Mouse (Mus musculus) adrenal gland, postnatal 4 days (tissue): ENCODE results near the gene Tanc1. TPM values are rescaled to one million over a fixed set of nuclear protein-coding genes. Genes with fewer than 3 reads are reported as not detected.

Source experiments
- DNase-seq, 2 experiments: peaks; one replicate each; pipeline ENCODE4 v3.0.0; 2021 to 2022; ENCODE audit warnings: low spot score in 2 of 2, mixed read lengths in 2 of 2
- total RNA-seq, 2 experiments: library from RNA; stranded (reverse); gene quantifications; 2 replicates each; pipeline ENCODE4 v1.2.3; 2021

Gene Tanc1
- total RNA-seq, 2 experiments from 2014 or later: 19.9 to 30.8 TPM

DNA sequence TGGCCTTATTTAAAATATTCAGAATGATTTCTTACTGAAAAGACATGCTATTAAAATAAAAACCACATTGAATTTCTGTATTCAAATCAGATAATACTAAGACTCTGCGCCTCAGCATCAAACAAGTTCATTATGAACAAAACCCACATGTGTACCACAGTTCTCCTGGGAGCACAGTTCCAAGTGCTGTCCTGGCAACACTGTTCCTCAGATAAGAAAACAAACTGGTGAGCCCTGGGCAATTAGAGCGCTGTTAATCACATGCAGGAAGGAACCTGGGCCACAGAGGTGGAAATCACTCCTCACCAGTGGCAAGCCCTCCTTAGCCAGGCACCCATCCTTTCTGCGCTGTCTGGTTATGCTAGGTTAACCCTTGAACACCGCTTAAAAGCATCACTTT is 265.5 kb downstream of the Tanc1 start:
- no peak for DNase-seq

DNA sequence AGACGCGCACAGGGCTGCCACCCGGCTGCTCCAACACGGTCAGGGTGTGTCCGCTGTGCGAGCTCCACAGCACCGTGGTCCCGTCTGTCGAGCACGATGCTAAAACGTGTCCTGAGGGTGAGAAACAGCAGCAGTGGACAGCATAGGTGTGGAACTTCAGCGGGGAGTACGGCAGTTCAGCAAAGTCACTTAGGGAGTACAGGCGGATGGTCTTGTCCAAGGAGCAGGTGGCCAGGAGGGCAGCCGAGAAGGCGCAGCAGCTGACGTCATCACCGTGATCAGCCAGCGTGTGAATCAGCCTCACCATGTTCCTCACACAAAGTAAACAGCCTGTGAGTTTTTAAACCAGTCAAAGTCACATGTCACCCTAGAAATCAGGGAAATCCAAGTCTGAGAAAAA is 266.4 kb downstream of the Tanc1 start:
- no peak for DNase-seq

DNA sequence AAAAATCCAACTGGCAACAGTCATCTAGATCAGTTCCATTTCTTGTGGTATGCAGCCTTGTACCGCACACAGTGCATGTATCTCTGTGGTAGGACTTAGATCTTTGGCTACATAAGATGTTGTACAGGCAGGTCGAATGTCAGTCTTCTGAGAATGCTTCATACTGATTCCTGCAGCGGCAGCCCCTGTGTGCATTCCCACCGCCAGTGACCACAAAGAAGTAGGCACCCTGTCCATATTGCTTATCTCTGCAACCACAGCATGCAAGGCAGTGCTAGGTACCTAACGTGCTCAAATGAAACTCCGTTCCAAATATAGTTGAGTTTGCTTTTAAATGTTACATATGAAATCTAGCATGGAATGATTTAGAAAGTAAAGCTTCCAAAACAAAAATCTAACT is 269.6 kb downstream of the Tanc1 start:
- DNase-seq: no peak

DNA sequence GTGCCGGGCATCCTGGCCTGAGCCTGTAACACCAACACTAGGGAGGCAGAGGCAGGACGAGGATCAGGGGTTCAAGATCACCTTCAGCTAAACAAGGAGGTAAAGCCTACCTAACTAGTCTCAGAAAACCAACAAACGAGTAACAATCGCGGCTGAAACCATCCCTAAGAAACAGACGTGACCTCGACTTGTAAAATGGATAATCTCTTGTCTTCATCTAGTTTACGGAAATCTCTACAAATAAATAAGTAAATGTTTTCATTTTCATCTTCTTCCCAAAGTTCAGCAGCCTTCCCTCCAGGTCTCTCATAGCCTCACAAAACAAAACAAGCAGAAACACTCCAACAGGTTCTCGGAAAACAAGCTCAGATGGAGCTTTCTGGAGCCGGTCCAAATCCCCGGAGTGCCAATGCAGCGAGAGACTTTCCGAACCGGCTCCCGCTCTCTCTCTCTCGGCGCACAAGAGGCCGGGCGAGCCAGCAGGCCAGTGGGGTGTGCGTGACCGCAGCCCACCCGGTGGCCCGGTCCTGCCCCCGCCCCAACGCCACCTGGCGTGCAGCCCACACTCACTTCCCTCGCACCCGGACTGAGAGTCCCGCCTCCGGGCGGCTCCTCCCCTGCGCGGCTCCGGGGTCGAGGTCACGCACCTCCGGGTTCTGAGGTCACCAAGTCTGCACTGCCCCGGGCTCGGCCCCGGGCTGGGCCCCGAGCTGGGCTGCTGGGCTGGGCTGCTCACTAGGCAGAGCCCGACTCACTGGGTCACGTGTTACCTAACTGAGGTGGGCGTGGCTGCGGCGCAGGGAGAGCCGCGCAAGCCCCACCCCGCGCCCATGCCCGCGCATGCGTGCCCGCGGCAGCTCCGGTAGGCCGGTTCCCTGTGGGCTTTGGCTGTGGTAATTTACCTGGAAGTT is 270.2 kb downstream of the Tanc1 start, which contains the start of gene Wdsub1:
Wdsub1 (minus strand) TSS at position 761 of the 911 bp plus-strand sequence.
- DNase-seq: peak; percentile 76 to 83

DNA sequence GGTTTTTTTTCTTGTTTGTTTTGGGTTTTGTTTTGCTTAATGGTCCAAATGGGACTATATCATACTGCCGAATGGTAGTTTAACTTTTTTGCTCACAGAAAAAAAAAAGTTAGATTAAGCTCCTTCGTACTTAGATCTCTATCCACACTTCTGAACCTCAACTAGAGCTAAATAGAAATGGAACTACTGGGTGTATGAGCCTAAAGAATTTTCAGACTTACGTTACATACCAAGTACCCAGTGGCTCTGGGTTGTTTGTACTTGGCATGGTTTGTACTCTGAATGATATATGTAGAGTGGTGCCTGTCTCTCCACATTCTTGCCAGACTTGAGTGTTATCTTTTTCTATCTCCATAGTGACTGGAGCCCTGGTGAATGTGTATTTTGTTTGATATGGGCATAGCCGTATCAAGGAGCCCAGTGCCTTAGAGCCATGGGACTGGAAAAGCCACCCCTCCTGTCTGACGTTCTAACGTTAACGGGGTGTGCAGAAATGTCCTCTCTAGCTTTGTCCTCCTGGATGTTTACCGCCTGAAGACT is 271.0 kb downstream of the Tanc1 start:
- DNase-seq: no peak

- no peak for DNase-seq
Measured at GRCm38 (mm10) chr2:59889699-59890098, 277.9 kb downstream of the Tanc1 start.

Other genes with a start within 250 kb of the Tanc1 start
- not detected for gene Dapl1, start 127.4 kb upstream of the Tanc1 start, total RNA-seq